Mouse (Mus musculus) heart, adult 10 weeks (tissue): ENCODE measurements around the gene Chkb. TPM values are rescaled to one million over a fixed set of nuclear protein-coding genes. Genes with fewer than 3 reads are reported as not detected.

Experiments
- polyA plus RNA-seq: library from polyadenylated mRNA; stranded (reverse); fragments of 350-450 nt; fragmentation: Illumina TruSeq; extraction: RNeasy Lipid Tissue Mini Kit (QIAGEN cat#74804); gene quantifications from one replicate; pipeline ENCODE4 v1.2.3, GENCODE M21; 2014; ENCODE audit warnings: low read depth, low replicate concordance

Chkb gene
- polyA plus RNA-seq: 106 TPM

DNA sequence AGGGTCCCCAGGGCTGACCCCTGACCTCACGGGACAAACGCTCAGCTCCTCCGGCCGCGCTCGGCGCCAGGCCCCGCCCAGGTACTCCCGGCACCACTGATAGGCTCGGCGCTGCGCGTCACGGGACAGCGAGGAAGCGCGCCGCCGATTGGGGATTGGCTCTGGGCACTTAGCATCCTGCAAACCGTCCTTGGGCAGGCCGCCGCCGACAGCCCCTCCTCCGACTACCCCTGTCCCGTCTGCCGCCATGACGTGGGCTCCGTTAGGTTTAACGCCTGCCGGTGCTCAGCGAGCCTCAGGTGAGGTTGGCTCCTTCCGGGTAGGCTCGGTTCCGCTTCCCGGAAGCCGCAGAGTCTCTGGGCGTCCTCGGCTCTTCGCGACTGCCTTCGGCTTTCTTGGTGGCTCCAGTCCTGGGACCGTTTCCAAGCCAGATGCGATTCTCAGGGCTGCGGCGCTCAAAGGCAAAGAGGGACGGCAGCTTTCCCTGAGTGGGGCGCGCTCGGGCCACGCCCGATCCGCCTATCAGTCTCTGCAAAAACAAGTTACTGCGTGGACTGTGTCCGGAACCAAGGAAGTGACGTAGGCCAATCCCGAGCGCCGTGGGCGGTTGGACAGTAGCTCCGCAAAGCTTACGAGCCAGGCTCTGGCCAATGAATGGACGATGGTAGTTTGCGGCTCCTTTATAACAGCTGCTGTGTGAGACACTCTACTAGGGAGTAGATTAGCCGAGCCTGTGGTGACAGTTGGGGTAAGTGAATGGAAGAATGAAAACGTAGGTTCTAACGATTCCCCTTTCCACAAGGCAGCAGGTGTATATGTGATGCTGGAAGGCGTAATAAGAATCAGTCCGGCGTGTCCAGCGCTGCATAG is at the start of gene Chkb, which contains the start of the genes C730034F03Rik and Gm44502:
Gene Chkb, minus strand, starts transcription at position 557 of the 870 bp plus-strand sequence.
Gene C730034F03Rik, plus strand, starts transcription at position 238 of the 870 bp plus-strand sequence.
Gene Gm44502, minus strand, starts transcription at position 345 of the 870 bp plus-strand sequence.

GRCm38 (mm10) chr15:89477091-89477491 is 47.4 kb upstream of the Chkb start, which contains the start of gene Arsa:
Arsa (minus strand) TSS chr15:89477425.

DNA sequence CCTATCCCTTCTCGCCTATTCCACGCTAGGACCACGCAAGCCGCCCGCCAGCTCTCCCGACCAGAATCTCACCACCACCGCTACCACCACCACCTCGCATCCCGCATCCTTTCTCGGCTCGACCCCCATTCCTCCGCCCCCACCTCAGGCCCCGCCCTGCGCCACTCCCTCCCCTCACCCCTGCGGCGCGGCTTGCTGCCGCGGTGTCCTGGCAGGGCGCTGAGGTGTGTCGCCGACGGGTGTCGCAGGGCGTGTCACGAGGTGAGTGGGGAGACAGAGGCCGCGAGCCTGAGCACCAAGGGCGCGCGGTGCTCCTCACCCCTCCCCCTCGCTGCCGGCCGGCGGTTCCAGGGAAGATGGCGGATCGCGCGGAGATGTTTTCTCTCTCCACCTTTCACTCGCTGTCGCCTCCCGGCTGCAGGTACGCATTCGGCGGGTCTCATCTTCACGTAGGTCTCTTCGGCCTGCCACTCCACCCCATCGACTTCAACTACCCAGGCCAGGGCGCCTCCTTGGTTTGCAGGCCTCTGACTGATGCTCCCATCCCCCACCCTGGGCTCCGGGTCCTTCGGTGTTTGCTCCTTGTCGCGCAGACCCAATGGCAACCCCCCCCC is 24.3 kb upstream of the Chkb start, which contains the start of gene Mapk8ip2:
Gene Mapk8ip2, plus strand, starts transcription at position 49 of the 614 bp plus-strand sequence.

DNA sequence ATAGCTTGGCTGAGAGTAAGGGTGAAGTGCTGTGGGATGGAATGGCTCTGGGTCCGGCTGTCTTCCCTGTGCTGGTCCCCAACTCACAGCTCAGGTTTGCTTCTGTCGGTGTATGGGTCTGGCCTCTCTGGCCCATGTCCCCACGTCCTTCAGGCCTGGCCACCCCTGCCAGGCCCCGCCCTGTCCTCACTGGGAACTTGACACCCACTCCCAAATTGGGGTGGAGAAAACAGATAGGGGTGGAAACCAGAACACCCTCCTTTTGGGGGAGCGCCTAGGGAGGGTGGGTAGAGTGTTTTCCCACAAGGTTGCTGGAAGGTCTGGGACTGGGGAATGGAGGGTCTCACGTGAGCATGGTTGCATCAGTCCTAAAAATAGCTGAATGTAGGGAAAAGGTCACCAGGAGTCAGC is 4.0 kb downstream of the Chkb start, which contains the start of gene Cpt1b:
Gene Cpt1b, minus strand, starts transcription at position 153 of the 411 bp plus-strand sequence.

DNA sequence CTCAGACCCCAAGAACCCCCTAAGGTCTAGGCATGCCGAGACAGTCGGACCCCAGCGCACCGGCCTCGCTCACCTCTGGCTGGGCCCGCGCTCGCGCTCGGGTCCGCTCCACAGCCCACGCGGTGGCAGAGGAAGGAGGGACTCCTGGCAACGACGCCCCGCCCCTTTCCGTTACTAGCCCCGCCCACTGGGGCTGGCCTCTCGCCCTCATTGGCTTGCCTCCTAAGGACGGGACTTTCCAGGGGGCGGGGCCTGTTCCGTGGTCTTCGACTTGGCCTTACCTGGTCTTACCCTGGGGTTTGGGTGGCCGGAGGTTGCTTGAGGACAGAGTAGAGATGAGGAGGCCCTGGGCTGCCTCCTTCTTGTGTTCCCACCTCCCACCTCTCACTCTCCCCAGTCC is 19.6 kb downstream of the Chkb start, which contains the start of gene Syce3:
Gene Syce3, minus strand, starts transcription at position 386 of the 400 bp plus-strand sequence.

DNA sequence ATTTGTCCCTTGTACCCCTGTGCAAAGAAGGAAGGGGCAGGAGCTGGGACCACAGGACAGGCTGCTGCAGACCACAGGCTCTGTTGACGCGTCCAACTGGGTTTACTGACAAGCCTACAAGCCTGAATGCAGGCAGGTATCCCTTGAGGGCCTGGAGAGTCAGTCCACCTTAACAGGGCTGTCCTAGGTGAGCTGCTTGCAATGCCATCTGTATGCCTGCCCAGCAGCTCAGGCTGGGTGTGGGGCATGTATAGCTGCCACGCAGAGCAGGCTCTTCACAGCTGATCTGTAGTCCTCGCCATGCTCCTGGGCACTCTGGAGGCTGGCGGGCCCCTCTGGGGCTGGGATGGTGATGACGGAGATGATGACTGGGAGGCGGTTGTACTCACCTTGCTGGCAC is 45.1 kb downstream of the Chkb start, which contains the start of gene Klhdc7b:
Gene Klhdc7b, plus strand, starts transcription at position 301 of the 400 bp plus-strand sequence.

DNA sequence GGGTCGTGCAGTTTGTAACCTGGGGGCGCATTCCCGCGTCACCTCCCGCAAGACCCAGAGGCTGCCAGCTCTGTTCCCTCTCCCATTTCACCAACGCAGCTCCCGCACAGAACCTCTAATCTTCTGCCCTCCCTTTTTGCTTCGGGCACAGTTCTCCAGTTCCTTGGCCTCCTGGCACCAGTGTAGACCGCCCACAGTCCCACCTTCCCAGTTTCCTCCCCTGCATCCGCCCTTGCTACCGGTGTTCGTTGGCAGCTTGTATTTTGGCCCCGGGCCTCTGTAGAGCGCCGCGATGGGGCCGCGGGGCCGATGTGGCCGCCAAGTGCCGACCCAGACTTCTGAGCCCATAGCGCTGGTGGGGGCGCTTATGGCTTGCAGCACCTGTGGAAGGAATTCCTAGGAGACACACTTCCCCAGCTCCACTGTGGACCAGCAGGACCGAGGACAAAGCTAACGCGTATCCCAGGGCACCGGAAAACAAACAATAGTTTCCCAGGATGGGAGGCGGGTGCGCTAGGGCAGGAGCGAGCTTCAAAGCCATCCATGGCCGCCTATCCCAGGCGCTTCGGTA is 50.8 kb downstream of the Chkb start, which contains the start of gene Odf3b:
Gene Odf3b, minus strand, starts transcription at position 452 of the 571 bp plus-strand sequence.

GRCm38 (mm10) chr15:89376957-89377356 is 52.8 kb downstream of the Chkb start, which contains the start of gene Tymp:
Tymp (minus strand) TSS chr15:89377039.

Other genes starting within 250 kb of the Chkb start
- gene Plxnb2, start 249.1 kb downstream of the Chkb start, polyA plus RNA-seq: 81.6 TPM
- 16.5 TPM for gene Dennd6b, start 233.4 kb downstream of the Chkb start, polyA plus RNA-seq
- 49.4 TPM for gene Ppp6r2, start 218.4 kb downstream of the Chkb start, polyA plus RNA-seq
- 45.0 TPM for gene Sbf1, start 114.6 kb downstream of the Chkb start, polyA plus RNA-seq
- not detected for gene Adm2, start 107.2 kb downstream of the Chkb start, polyA plus RNA-seq
- gene Miox, start 95.5 kb downstream of the Chkb start, polyA plus RNA-seq: not detected
- gene Lmf2, start 74.2 kb downstream of the Chkb start, polyA plus RNA-seq: 25.2 TPM
- gene Ncaph2, start 74.2 kb downstream of the Chkb start, polyA plus RNA-seq: 46.5 TPM
- 23.0 TPM for gene Sco2, start 56.1 kb downstream of the Chkb start, polyA plus RNA-seq
- gene Tymp, start 52.9 kb downstream of the Chkb start, polyA plus RNA-seq: 0.86 TPM
- 2.5 TPM for gene Odf3b, start 50.6 kb downstream of the Chkb start, polyA plus RNA-seq
- gene Klhdc7b, start 45.0 kb downstream of the Chkb start, polyA plus RNA-seq: not detected
- gene Syce3, start 19.4 kb downstream of the Chkb start, polyA plus RNA-seq: not detected
- gene Cpt1b, start 4.0 kb downstream of the Chkb start, polyA plus RNA-seq: 568 TPM
- 1.8 TPM for gene C730034F03Rik, start 319 bp downstream of the Chkb start, polyA plus RNA-seq
- 1.3 TPM for gene Gm44502, start 212 bp downstream of the Chkb start, polyA plus RNA-seq
- gene Mapk8ip2, start 24.0 kb upstream of the Chkb start, polyA plus RNA-seq: 0.10 TPM
- 13.2 TPM for gene Arsa, start 47.5 kb upstream of the Chkb start, polyA plus RNA-seq
- 24.1 TPM for gene Shank3, start 69.7 kb upstream of the Chkb start, polyA plus RNA-seq
- gene Acr, start 138.4 kb upstream of the Chkb start, polyA plus RNA-seq: not detected
- 6.0 TPM for gene Rabl2, start 162.0 kb upstream of the Chkb start, polyA plus RNA-seq